Mouse (Mus musculus) kidney, embryonic 14.5 days (tissue): ENCODE data around the gene Serinc3. TPM values are rescaled to one million over a fixed set of nuclear protein-coding genes. Genes with fewer than 3 reads are reported as not detected.
A peak's percentile ranks its signal among the peaks of the same experiment; 100 is the strongest.

ENCODE experiments used
- ATAC-seq: fragments of 200-750 bp; cut with Nextera tagmentation; 2 replicates; pipeline ENCODE4 v1.8.0; 2017; ENCODE audit warnings: moderate number of reproducible peaks, mild to moderate bottlenecking, moderate TSS enrichment, moderate library complexity; ENCODE audit not compliant: low FRiP score, low TSS enrichment
- H3K27ac ChIP-seq: fragments of 300-500 bp; sonication (generic); 2 replicates; pipeline ENCODE4 v1.5.1; 2014; ENCODE audit warnings: low read depth, mild to moderate bottlenecking, low read length, moderate library complexity, mixed read lengths
- H3K27me3 ChIP-seq: fragments of 300-500 bp; sonication (generic); 2 replicates; pipeline ENCODE4 v1.6.1; 2014; ENCODE audit warnings: mild to moderate bottlenecking, low read length; ENCODE audit not compliant: control insufficient read depth, insufficient read depth
- H3K36me3 ChIP-seq: fragments of 300-500 bp; sonication (generic); 2 replicates; pipeline ENCODE4 v1.6.1; 2014; ENCODE audit warnings: low read length, mixed read lengths; ENCODE audit not compliant: control insufficient read depth, insufficient read depth
- H3K4me1 ChIP-seq: fragments of 300-500 bp; sonication (generic); 2 replicates; pipeline ENCODE4 v1.6.1; 2014; ENCODE audit warnings: low read length, mixed read lengths; ENCODE audit not compliant: control insufficient read depth, insufficient read depth
- H3K4me2 ChIP-seq: fragments of 300-500 bp; sonication (generic); replicated peaks from 2 replicates; pipeline ENCODE4 v1.6.1; 2014; ENCODE audit warnings: low read depth, mild to moderate bottlenecking, low read length
- H3K4me3 ChIP-seq: fragments of 300-500 bp; sonication (generic); 2 replicates; pipeline ENCODE4 v1.5.1; 2014; ENCODE audit warnings: mild to moderate bottlenecking, low read length
- H3K9ac ChIP-seq: fragments of 300-500 bp; sonication (generic); 2 replicates; pipeline ENCODE4 v1.6.1; 2014; ENCODE audit warnings: low read depth, mild to moderate bottlenecking, low read length, moderate library complexity
- H3K9me3 ChIP-seq: fragments of 300-500 bp; sonication (generic); 2 replicates; pipeline ENCODE4 v1.6.1; 2016; ENCODE audit warnings: low read length; ENCODE audit not compliant: control insufficient read depth
- WGBS: fragments of 180-500 bp; shearing (Covaris S2); extraction: QIAGEN DNeasy Blood & Tissue Kit; methylation state at CpG from one replicate; pipeline ENCODE4 v1.1.7; 2014; 5-methylcytosine and 5-hydroxymethylcytosine counted together
- polyA plus RNA-seq: library from polyadenylated mRNA; unstranded; fragments of >200 nt; fragmentation: Nextera tagmentation; extraction: Ambion mirVana; gene quantifications from 2 replicates; pipeline ENCODE4 v1.2.1, GENCODE M21; 2014

The Serinc3 gene
- polyA plus RNA-seq, 1 experiment from 2014 or later: 43.0 TPM

DNA sequence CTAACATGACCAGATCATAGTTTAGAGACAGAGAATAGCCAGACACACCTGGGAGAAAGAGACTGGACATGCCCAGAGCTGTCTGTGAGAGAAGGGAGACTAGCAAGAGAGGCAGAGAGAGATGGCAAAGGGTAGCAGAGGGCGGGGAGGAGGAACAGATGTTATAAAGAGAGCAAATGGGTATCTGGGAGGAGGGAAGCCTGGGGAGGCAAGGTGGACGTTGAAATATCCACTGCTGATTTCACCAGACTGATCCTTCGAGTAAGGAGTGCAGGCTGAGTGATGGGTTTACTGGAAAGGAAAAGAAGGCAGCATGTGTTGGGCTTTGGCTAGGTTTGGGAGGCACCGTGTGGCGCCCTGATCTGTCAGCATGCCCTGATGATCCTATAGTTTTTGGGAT, 29.5 kb upstream of the Serinc3 start:
- no peaks in the 10 kb centered on the region for H3K9me3 ChIP-seq
- H3K4me1 ChIP-seq: peaks cover 23% of the 10 kb centered on the region
- no peak overlapping the region for H3K4me3 ChIP-seq
- no peaks in the 10 kb centered on the region for H3K27me3 ChIP-seq
- peak overlapping the region; percentile 6; the same call in 1 of the 2 replicates for H3K27ac ChIP-seq
- no peak overlapping the region for H3K4me2 ChIP-seq
- 42% methylated on average over 5 of the region's 5 CpGs for WGBS
- H3K9ac ChIP-seq: no peak overlapping the region
- peak; percentile 60; the same call in 1 of the 2 replicates for ATAC-seq
- no peaks in the 10 kb centered on the region for H3K36me3 ChIP-seq

DNA sequence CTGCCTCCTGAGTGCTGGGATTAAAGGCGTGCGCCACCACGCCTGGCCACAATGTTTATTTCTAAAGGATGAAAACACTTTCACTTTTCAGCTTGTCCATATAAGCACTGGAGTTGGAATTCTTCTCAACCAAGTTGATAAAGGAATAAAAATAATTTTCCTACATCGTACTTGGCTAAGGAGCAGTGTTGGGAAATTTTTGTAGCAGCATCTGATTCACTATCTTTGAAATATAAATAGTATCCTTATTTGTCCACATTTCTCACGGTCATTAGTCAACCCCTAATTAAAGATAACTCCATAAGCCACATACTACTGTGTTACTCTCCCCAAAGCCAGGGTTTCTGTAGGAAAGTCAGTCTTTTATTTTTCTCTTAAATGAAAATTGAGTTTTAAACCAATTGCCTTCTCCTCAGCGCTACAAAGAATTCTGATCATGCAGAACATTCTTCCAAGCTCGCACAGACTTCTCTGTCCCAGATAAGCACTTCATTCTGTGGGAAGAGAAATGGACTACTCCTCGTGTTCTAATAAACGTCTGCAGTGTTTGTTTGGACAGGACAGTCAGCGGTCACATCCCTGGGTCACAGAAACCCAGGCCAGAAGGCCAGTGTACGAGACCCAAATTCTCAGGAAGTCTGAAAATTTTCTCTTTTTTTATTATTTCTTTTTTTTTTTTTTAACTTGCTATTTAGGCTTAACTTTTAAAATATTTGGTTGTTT, 26.1 kb upstream of the Serinc3 start:
- no peak overlapping the region for H3K27ac ChIP-seq
- H3K4me3 ChIP-seq: no peak overlapping the region
- H3K36me3 ChIP-seq: no peaks in the 10 kb centered on the region
- no peaks in the 10 kb centered on the region for H3K27me3 ChIP-seq
- H3K4me2 ChIP-seq: no peak overlapping the region
- 79% methylated on average over 11 of the region's 11 CpGs for WGBS
- H3K4me1 ChIP-seq: peaks cover 21% of the 10 kb centered on the region
- H3K9me3 ChIP-seq: no peaks in the 10 kb centered on the region
- no peak overlapping the region for H3K9ac ChIP-seq
- ATAC-seq: no peak

DNA sequence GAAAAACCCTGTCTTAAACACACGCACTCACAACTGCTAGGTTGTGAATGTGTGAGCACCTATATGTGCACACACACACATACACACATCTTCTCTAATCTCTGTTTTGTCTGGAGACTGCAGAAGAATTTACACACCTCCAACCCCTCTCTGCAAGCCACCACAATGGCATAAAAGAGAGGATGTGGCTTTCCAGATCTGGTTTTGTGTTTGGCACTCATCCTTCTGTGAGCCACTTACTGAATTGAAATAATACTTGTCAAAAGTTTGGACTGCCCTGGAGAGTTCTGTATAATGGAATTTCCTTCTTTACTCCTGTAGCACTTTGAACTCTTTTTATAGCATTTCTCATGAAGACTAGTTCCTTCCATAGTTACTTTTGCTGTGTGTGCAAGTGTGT, 22.1 kb upstream of the Serinc3 start:
- Histone ChIP-seq H3K4me1 (peaks cover 4% of the 10 kb centered on the region; the same call in 1 of the 2 replicates), H3K27ac (no peak overlapping the region), H3K4me3 (no peak overlapping the region), H3K9me3 (no peaks in the 10 kb centered on the region), H3K27me3 (no peaks in the 10 kb centered on the region), H3K4me2 (no peak overlapping the region), H3K36me3 (no peaks in the 10 kb centered on the region), H3K9ac (no peak overlapping the region)
- ATAC-seq: no peak
- 88% methylated on average over 1 of the region's 1 CpGs for WGBS

DNA sequence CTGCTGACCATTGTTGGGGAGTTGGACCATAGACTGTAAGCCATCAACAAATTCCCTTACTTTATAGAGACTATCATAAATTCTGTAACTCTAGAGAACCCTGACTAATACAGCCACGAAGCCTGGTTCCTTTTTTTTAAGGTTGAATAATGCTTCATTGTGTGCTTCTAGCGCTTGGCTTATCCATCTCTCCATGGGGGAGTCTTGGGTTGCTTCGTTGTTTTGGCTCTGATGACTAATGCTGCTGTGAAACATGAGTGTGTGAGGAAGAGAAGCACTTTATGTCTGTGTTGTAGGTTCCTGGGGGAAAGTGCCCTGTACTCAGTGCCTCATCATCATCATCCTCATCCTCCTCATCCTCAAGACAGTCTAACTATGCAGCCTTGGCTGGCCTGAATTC, 19.0 kb upstream of the Serinc3 start:
- H3K4me1 ChIP-seq: peaks cover 20% of the 10 kb centered on the region

DNA sequence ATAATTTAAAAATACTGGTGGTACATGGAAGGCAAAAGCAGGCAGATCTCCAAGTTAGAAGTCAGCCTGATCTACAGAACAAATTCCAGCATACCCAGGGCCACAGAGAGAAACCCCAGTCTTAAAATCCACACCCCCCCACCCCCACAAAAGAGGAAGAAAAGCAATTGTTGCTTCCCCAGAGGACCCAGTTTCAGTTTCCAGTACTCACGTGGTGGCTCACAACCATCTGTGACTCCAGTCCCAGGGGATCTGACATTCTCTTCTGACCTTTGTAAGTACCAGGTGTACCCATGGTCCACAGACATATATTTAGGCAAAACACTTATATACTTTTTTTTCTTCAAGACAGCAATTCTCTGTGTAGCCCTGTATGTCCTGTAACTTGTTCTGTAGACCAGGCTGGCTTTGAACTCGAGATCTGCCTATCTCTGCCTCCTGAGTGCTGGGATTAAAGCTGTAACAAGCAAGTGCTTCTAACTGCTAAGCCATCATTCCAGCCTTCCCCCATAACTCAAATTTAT, 17.8 kb upstream of the Serinc3 start:
- Histone ChIP-seq H3K27ac (no peak overlapping the region), H3K4me1 (peaks cover 20% of the 10 kb centered on the region)
- WGBS: 37% methylated on average over 2 of the region's 2 CpGs

More for the DNA sequence above, 19.0 kb upstream of the Serinc3 start:
- Histone ChIP-seq H3K27ac (no peak overlapping the region), H3K36me3 (no peaks in the 10 kb centered on the region), H3K4me3 (no peak overlapping the region), H3K9me3 (no peaks in the 10 kb centered on the region), H3K27me3 (no peaks in the 10 kb centered on the region), H3K9ac (no peak overlapping the region), H3K4me2 (no peak overlapping the region)
- no peak for ATAC-seq
- WGBS: 59% methylated on average over 3 of the region's 3 CpGs

DNA sequence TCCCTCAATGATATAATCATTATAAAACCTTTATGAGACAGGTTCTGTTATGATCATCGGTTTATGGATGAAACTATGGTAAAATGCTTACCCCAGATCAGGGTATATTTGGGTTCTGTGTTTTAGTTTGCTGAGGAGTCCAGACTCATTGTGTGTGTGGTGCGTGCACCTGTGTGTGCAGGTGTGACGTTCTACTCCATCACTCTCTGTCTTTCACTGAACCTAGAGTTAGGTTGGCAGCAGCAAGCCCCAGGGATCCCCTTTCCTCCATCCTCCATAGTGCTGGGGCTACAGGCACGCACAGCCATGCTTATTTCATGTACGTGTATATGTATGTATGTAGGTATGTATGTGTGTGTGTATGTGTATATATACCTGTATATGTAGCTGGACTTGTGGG, 17.1 kb upstream of the Serinc3 start:
- no peak for ATAC-seq
- no peak overlapping the region for H3K4me2 ChIP-seq
- no peak overlapping the region for H3K9ac ChIP-seq
- H3K4me3 ChIP-seq: no peak overlapping the region
- WGBS: 92% methylated on average over 5 of the region's 5 CpGs
- no peaks in the 10 kb centered on the region for H3K9me3 ChIP-seq
- no peaks in the 10 kb centered on the region for H3K27me3 ChIP-seq
- H3K36me3 ChIP-seq: no peaks in the 10 kb centered on the region
- peaks cover 20% of the 10 kb centered on the region for H3K4me1 ChIP-seq
- H3K27ac ChIP-seq: peak overlapping the region; percentile 4; the same call in 1 of the 2 replicates

More for the DNA sequence above, 17.8 kb upstream of the Serinc3 start:
- Histone ChIP-seq H3K4me2 (no peak overlapping the region), H3K9me3 (no peaks in the 10 kb centered on the region), H3K9ac (no peak overlapping the region), H3K27me3 (no peaks in the 10 kb centered on the region), H3K36me3 (no peaks in the 10 kb centered on the region), H3K4me3 (no peak overlapping the region)
- no peak for ATAC-seq

DNA sequence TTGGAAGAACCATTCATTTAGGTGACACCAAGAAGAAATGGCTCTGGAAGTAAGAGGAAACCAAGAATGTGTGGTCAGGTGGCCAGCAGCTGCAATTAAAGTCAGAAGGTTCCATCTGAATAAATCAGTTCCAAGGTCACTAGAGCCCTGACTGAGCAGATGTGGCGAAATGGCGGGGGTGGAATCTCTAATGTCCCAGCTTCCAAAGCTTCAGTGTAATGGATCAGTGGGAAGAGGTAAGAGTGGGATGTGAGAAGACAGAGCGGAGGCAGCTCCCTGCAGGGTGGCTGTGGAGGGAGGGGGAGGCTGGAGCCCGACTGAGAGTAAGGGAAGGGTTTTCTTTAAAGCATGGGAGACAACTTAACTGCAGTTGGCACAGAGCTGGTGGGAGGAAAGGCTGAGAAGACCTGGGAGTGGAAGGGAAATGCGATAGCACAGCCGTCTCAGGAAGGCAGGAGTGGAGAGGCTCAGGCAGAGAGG, 16.5 kb upstream of the Serinc3 start:
- 26% methylated on average over 6 of the region's 6 CpGs for WGBS

DNA sequence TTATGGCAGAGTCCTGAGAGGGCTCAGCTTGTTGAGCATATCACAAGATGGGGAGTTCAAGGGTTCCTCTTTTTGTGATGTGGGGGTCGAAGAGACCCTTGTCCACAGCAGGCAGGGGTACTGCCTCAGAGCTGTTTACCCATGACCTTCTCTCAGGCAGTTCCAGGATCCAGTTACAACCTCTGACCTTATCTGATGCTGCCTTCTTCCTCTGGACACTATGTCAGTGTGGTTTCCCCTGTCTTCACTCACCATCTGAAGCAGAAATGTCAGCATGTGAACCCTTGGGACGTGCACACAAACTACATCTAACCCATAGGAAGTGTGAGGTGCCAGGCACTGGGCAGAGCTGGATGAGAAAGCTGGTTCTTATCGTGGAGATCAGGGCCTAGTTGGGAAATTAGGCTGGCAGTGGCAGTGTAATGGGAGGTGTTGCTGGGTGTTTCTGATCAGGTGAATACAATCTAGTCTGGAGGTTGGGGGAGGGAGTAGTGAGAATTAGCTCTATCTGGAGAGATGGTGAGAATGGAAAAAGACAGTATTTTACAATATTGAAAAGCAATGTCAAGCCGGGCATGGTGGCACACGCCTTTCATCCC, 15.3 kb upstream of the Serinc3 start:
- no peak for ATAC-seq
- peaks cover 20% of the 10 kb centered on the region for H3K4me1 ChIP-seq
- H3K4me3 ChIP-seq: no peak overlapping the region
- WGBS: 55% methylated on average over 5 of the region's 5 CpGs
- H3K27ac ChIP-seq: peak overlapping the region; percentile 76; the same call in 1 of the 2 replicates
- no peak overlapping the region for H3K9ac ChIP-seq
- no peaks in the 10 kb centered on the region for H3K36me3 ChIP-seq
- no peak overlapping the region for H3K4me2 ChIP-seq
- H3K27me3 ChIP-seq: no peaks in the 10 kb centered on the region
- no peaks in the 10 kb centered on the region for H3K9me3 ChIP-seq

More for the DNA sequence above, 16.5 kb upstream of the Serinc3 start:
- Histone ChIP-seq H3K27me3 (no peaks in the 10 kb centered on the region), H3K36me3 (no peaks in the 10 kb centered on the region), H3K4me1 (peaks cover 20% of the 10 kb centered on the region), H3K4me2 (no peak overlapping the region), H3K27ac (peak overlapping the region; percentile 76; the same call in 1 of the 2 replicates), H3K9me3 (no peaks in the 10 kb centered on the region), H3K4me3 (no peak overlapping the region), H3K9ac (no peak overlapping the region)
- ATAC-seq: peak; percentile 76

DNA sequence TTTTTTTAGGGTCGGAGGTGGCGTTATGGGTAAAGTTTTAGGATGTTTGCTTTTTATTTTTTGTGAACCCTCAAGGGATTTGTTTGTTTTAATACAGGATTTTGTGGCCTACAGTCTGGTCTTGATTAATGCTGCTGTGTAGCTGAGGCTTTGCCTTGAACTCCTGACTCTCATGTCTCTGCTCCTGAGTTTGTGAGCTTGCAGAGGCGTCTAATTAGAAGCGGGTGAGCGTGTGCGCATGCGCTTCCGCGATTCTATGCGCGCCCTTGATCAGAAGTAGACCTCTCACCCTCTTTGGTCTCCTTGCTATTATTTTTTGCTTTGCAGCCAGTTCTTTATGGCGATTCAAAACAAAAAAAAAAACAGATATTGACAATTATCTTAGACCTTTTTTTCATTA, 14.5 kb upstream of the Serinc3 start:
- WGBS: 74% methylated on average over 12 of the region's 12 CpGs
- no peak for ATAC-seq
- Histone ChIP-seq H3K36me3 (no peaks in the 10 kb centered on the region), H3K4me3 (peak overlapping the region; percentile 71), H3K4me2 (peak overlapping the region; percentile 41), H3K27ac (peak overlapping the region; percentile 39; the same call in 1 of the 2 replicates), H3K27me3 (no peaks in the 10 kb centered on the region), H3K9me3 (no peaks in the 10 kb centered on the region), H3K4me1 (peaks cover 20% of the 10 kb centered on the region), H3K9ac (no peak overlapping the region)
